Mouse (Mus musculus) G1E (cell line): ENCODE results near the gene Ptprr. TPM values are rescaled to one million over a fixed set of nuclear protein-coding genes. Genes with fewer than 3 reads are reported as not detected.

Source experiments
- ATAC-seq: 2 replicates; pipeline ENCODE4 v1.8.0; 2016; ENCODE audit warnings: mild to moderate bottlenecking; ENCODE audit not compliant: insufficient number of reproducible peaks, poor library complexity, low FRiP score, severe bottlenecking; ENCODE audit errors: extremely low read depth
- DNase-seq: peaks from one replicate; pipeline ENCODE4 v3.0.0; 2012; ENCODE audit warnings: low spot score
- H3K27me3 ChIP-seq: 2 replicates; pipeline ENCODE4 v1.6.1; 2012; ENCODE audit warnings: mild to moderate bottlenecking, low read length, inconsistent platforms; ENCODE audit not compliant: insufficient read depth
- H3K36me3 ChIP-seq: replicated peaks from 2 replicates; pipeline ENCODE3; 2012; ENCODE audit warnings: mild to moderate bottlenecking, inconsistent platforms
- H3K4me1 ChIP-seq: 2 replicates; pipeline ENCODE4 v1.6.1; 2012; ENCODE audit warnings: low read depth, low read length, inconsistent platforms, mixed read lengths; ENCODE audit not compliant: insufficient read depth
- H3K4me3 ChIP-seq: 2 replicates; pipeline ENCODE4 v1.5.1; 2012; ENCODE audit warnings: low read depth, mild to moderate bottlenecking, inconsistent platforms, low read length, moderate library complexity, mixed read lengths
- H3K9me3 ChIP-seq: replicated peaks from 2 replicates; pipeline ENCODE4 v1.6.1; 2012; ENCODE audit warnings: inconsistent platforms
- CTCF ChIP-seq: IDR thresholded peaks from 2 replicates; pipeline ENCODE4 v1.5.1; 2012; ENCODE audit warnings: low read depth, low read length, inconsistent platforms, mixed read lengths
- GATA1 ChIP-seq: IDR thresholded peaks from 2 replicates; pipeline ENCODE4 v1.6.1; 2012; ENCODE audit warnings: borderline replicate concordance, low read length, inconsistent platforms, mixed read lengths
- GATA2 ChIP-seq: IDR thresholded peaks from 2 replicates; pipeline ENCODE4 v1.6.1; 2012; ENCODE audit warnings: low read depth, low read length, inconsistent platforms, borderline replicate concordance
- POLR2AphosphoS5 ChIP-seq: IDR thresholded peaks from 2 replicates; pipeline ENCODE4 v1.6.1; 2012; ENCODE audit warnings: low read depth, low read length, inconsistent platforms; ENCODE audit not compliant: insufficient replicate concordance
- TAL1 ChIP-seq: conservative IDR thresholded peaks from 2 replicates; pipeline ENCODE4 v1.6.1; 2012; ENCODE audit warnings: low read depth, low read length, inconsistent platforms, mixed read lengths
- polyA plus RNA-seq: library from polyadenylated mRNA; stranded (reverse); fragments of >175 nt; gene quantifications from 2 replicates; pipeline ENCODE4 v1.2.3, GENCODE M21; 2012
- total RNA-seq, 2 experiments: library from RNA; stranded (forward) in 1 of 2; stranded (reverse) in 1 of 2; fragments of 200-1000 nt in 1 of 2; fragments of >200 nt in 1 of 2; fragmentation: Nextera tagmentation in 1 of 2; gene quantifications; 2 replicates each; pipeline ENCODE4 v1.2.3; 2014 to 2017

Ptprr gene
- total and polyA plus RNA-seq, 3 experiments: 0.11 TPM; not detected in 2

DNA sequence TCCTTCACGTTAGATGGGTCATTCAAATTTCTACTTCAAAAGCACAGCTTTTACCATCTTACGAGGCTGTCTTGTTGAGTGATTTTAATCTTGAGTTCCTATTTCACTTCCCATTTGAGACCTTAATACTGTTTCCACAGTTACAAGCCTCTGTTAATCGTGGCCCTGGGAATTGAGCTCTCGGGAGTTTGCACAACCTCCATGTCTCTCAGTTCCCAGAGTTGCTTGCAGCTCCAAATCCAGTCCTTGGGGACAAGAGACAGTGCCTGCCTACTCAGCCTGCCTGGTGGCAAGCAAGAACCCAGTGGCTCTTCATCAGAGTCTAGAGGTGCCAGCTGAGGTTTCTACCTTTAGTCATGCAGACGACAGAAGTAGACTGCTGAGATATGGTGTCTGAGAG, 136.7 kb downstream of the Ptprr start:
- no peaks in the 10 kb centered on the region for H3K4me1 ChIP-seq
- DNase-seq (no peak), ATAC-seq (no peak)
- H3K4me3 ChIP-seq: no peak overlapping the region
- H3K9me3 ChIP-seq: peaks cover 37% of the 10 kb centered on the region
- H3K36me3 ChIP-seq: no peaks in the 10 kb centered on the region
- no peak for TF ChIP-seq GATA2
- TF ChIP-seq CTCF: no peak
- TF ChIP-seq TAL1: no peak
- TF ChIP-seq POLR2AphosphoS5: no peak
- no peak for TF ChIP-seq GATA1
- H3K27me3 ChIP-seq: no peaks in the 10 kb centered on the region

DNA sequence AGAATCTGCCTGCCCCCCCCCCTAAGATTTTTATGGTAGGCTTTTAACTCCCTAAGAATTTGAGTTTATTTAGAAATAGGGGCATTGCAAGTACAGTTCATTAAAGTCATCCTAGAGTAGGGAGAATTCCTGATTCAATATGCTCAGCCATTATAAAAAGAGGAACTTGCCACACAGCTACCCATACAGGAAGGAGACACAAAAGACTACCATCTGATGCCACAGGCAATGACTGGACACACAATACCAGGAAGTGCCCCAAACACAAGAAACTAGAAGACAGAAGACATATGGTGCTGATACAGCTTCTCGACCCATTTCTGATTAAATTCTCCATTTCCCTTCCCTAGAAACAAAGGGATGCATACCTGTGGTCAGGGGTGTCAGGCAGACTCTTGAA, 138.7 kb downstream of the Ptprr start:
- H3K36me3 ChIP-seq: no peaks in the 10 kb centered on the region
- DNase-seq (no peak), ATAC-seq (no peak)
- no peaks in the 10 kb centered on the region for H3K27me3 ChIP-seq
- H3K4me3 ChIP-seq: no peak overlapping the region
- peaks cover 40% of the 10 kb centered on the region for H3K9me3 ChIP-seq
- no peak for TF ChIP-seq POLR2AphosphoS5
- TF ChIP-seq TAL1: no peak
- H3K4me1 ChIP-seq: no peaks in the 10 kb centered on the region

DNA sequence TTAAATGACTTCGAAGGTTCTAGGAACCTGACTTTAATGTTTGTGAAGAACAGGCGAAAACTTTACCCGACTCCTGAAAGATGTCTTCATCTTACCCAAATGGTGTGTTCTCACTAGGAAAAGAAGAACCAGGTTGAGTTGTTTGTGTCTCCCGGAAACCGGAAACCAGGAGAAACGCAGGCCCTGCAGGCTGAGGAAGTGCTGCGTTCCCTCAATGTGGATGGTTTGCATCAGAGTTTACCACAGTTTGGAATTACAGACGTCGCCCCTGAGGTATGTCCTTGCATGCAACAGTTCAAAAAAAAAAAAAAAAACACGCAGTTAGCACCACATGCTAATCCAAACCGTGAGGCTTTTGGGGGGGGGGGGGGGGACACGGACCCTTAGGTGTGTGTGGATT, 144.3 kb downstream of the Ptprr start:
- Histone ChIP-seq H3K4me3 (no peak overlapping the region), H3K4me1 (no peaks in the 10 kb centered on the region), H3K27me3 (no peaks in the 10 kb centered on the region), H3K36me3 (no peaks in the 10 kb centered on the region), H3K9me3 (peaks cover 25% of the 10 kb centered on the region)
- no peak for TF ChIP-seq GATA1
- no peak for TF ChIP-seq POLR2AphosphoS5
- no peak for TF ChIP-seq GATA2
- no peak for TF ChIP-seq CTCF
- TF ChIP-seq TAL1: no peak
- DNase-seq (no peak), ATAC-seq (no peak)

DNA sequence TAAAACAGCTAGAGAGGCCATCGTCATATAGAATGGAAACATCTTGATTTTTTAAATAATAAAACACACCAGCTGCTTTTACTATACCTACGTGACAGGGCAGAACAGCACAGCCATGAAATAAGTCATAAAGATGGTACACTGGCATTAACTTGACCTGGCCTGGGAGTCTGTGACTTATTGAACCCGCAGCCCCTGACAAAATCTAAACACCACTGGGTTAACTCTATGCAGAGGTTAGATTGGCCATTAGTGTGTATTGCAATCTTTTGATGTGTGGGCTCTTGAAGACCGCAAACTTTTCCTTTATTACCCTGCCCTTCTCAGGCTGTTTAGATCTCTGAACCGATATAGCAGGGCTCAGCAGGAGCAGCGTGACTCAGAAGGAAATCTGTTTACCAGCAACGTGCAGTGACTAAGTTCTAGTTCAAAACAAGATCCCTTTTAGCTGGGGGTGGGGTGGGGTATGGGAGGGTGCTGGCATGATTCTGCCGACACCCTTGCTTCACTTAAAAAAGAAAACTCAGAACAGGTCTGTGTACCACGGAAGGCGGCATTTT, 157.4 kb downstream of the Ptprr start:
- no peaks in the 10 kb centered on the region for H3K36me3 ChIP-seq
- H3K4me1 ChIP-seq: no peaks in the 10 kb centered on the region
- no peak for DNase-seq
- TF ChIP-seq CTCF (no peak), TAL1 (no peak), GATA2 (no peak), GATA1 (no peak)
- ATAC-seq: no peak
- no peak overlapping the region for H3K4me3 ChIP-seq
- peaks cover 30% of the 10 kb centered on the region for H3K9me3 ChIP-seq
- H3K27me3 ChIP-seq: no peaks in the 10 kb centered on the region

DNA sequence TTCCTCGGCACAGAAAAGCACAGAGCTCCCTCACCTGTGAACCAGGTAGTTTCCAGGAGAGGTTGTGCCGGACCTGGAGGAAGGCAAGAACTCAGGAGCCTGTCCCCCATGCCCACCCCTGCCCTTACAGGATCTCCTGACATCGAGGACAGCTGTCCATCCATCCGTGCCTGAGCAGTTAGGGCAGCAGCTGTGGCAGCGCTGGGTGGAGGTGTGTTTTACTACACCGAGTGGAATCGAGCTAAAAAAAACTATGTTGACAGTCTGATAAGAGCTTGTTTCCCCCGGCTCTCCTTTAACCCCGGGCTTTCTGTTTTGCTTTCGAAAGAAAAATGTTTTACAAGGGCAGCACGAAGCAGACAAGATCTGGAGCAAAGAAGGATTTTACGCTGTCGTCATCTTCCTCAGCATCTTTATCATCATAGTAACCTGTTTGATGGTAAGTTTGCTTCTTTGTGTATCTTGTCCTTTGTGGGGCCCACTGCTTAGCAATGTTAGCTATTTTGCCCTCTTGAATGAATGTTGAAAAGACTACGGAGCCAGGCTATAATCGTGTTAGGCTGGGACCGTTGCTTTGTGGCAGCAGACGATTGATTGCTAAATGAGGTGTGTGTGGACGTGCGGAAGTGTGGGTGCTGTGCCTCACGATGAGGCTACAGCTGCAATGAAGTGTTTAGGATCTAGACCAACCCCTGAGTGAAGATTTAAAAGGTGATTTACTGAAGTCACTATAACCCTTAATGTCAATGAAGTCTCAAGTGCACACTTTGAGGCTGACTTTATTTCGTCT, 159.6 kb downstream of the Ptprr start:
- no peaks in the 10 kb centered on the region for H3K4me1 ChIP-seq
- no peak for DNase-seq
- ATAC-seq: no peak
- peaks cover 35% of the 10 kb centered on the region for H3K9me3 ChIP-seq
- H3K4me3 ChIP-seq: no peak overlapping the region
- H3K27me3 ChIP-seq: no peaks in the 10 kb centered on the region
- no peaks in the 10 kb centered on the region for H3K36me3 ChIP-seq
- TF ChIP-seq CTCF: no peak
- TF ChIP-seq POLR2AphosphoS5: no peak
- TF ChIP-seq GATA1: no peak
- TF ChIP-seq GATA2: no peak
- no peak for TF ChIP-seq TAL1

DNA sequence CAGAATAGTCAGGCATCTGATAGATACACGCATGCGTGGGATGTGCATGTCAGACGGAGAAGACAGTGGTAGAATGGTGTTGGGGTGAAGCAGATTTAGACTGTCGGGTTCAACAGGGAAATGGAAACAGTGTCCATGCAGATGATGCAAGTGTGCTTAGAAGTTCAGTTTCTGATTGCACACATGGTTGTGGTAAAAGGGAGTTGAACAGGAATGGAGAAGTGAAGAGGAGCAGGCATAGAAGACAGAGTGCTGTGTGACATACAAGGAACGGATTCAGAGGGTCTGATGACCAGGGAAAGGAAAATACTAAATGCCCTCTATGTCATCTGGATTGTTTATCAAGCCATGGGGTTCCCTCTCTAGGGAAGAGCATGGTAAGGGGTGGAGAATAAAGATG, 163.2 kb downstream of the Ptprr start:
- Histone ChIP-seq H3K4me1 (no peaks in the 10 kb centered on the region), H3K27me3 (no peaks in the 10 kb centered on the region), H3K4me3 (no peak overlapping the region), H3K9me3 (peaks cover 29% of the 10 kb centered on the region), H3K36me3 (no peaks in the 10 kb centered on the region)
- DNase-seq (no peak), ATAC-seq (no peak)
- TF ChIP-seq TAL1 (no peak), POLR2AphosphoS5 (no peak), CTCF (no peak), GATA2 (no peak), GATA1 (no peak)
